Mouse (Mus musculus) heart, adult 11 months (tissue): ENCODE data around the gene Olfr967.
A peak's percentile ranks its signal among the peaks of the same experiment; 100 is the strongest.
"Not testable (repeated sequence)": the region's sequence is repeated elsewhere in the genome, so short reads cannot be mapped to it uniquely, and the experiment has no call there.

Experiments
- DNase-seq: peaks from one replicate; pipeline ENCODE4 v3.0.0; 2022

The Olfr967 gene

GRCm38 (mm10) chr9:39745949-39746348 lies at the start of gene Olfr967:
Gene Olfr967 (plus strand): TSS chr9:39746249.
- DNase-seq: no peak

GRCm38 (mm10) chr9:39701123-39701522 lies 44.9 kb upstream of the Olfr967 start:
- DNase-seq: not testable (repeated sequence)

- no peak for DNase-seq
Measured at GRCm38 (mm10) chr9:39707017-39707416, 39.0 kb upstream of the Olfr967 start, which contains the start of gene Olfr149. Gene Olfr149 (minus strand): TSS chr9:39707117.

- DNase-seq: peak; percentile 87
Measured at GRCm38 (mm10) chr9:39708958-39709357, 37.1 kb upstream of the Olfr967 start.

GRCm38 (mm10) chr9:39711053-39711452 lies 35.0 kb upstream of the Olfr967 start, which contains the start of gene Olfr965:
Gene Olfr965 (plus strand): TSS chr9:39711353.
- DNase-seq: no peak

- DNase-seq: no peak
Measured at GRCm38 (mm10) chr9:39730678-39731077, 15.4 kb upstream of the Olfr967 start, which contains the start of gene Olfr150. Gene Olfr150 (plus strand): TSS chr9:39730978.

GRCm38 (mm10) chr9:39740741-39741140 lies 5.3 kb upstream of the Olfr967 start:
- DNase-seq: no peak

- DNase-seq: no peak
Measured at GRCm38 (mm10) chr9:39746428-39746827, 379 bp downstream of the Olfr967 start.

GRCm38 (mm10) chr9:39783153-39783552 lies 37.1 kb downstream of the Olfr967 start, which contains the start of gene Olfr968:
Gene Olfr968 (minus strand): TSS chr9:39783253.
- DNase-seq: no peak

GRCm38 (mm10) chr9:39790558-39790957 lies 44.5 kb downstream of the Olfr967 start, which contains the start of gene Olfr969:
Gene Olfr969 (plus strand): TSS chr9:39790945.
- no peak for DNase-seq
